Mouse (Mus musculus) hindbrain, embryonic 10.5 days (tissue): ENCODE data around the gene Myo18b. TPM values are rescaled to one million over a fixed set of nuclear protein-coding genes. Genes with fewer than 3 reads are reported as not detected.

ENCODE experiments used
- DNase-seq: peaks from one replicate; pipeline ENCODE4 v3.0.0-alpha.2; 2017; ENCODE audit warnings: low spot score
- H3K27ac ChIP-seq: fragments of 300-500 bp; sonication (generic); 2 replicates; pipeline ENCODE4 v1.5.1; 2016; ENCODE audit warnings: mild to moderate bottlenecking, moderate library complexity
- H3K27me3 ChIP-seq: fragments of 300-500 bp; sonication (generic); 2 replicates; pipeline ENCODE4 v1.6.1; 2016; ENCODE audit warnings: mild to moderate bottlenecking; ENCODE audit not compliant: poor library complexity, insufficient read depth, severe bottlenecking
- H3K36me3 ChIP-seq: fragments of 300-500 bp; sonication (generic); 2 replicates; pipeline ENCODE4 v1.6.1; 2016; ENCODE audit warnings: mild to moderate bottlenecking, moderate library complexity
- H3K4me1 ChIP-seq: fragments of 300-500 bp; sonication (generic); replicated peaks from 2 replicates; pipeline ENCODE4 v1.6.1; 2016; ENCODE audit warnings: mild to moderate bottlenecking
- H3K4me3 ChIP-seq: fragments of 300-500 bp; sonication (generic); 2 replicates; pipeline ENCODE4 v1.5.1; 2016; ENCODE audit warnings: mild to moderate bottlenecking, moderate library complexity
- H3K9me3 ChIP-seq: fragments of 300-500 bp; sonication (generic); 2 replicates; pipeline ENCODE4 v1.6.1; 2016; ENCODE audit warnings: mild to moderate bottlenecking, moderate library complexity
- WGBS: fragments of 180-500 bp; shearing (Covaris S2); methylation state at CpG from one replicate; pipeline ENCODE4 v1.1.7; 2016; 5-methylcytosine and 5-hydroxymethylcytosine counted together
- polyA plus RNA-seq: library from polyadenylated mRNA; unstranded; fragments of >200 nt; fragmentation: Nextera tagmentation; extraction: Ambion mirVana; gene quantifications from 2 replicates; pipeline ENCODE4 v1.2.1, GENCODE M21; 2016

Myo18b gene
- polyA plus RNA-seq, 1 experiment from 2014 or later: 0.65 TPM

- H3K4me1 ChIP-seq: peaks cover 45% of the 10 kb centered on the region
- peak; percentile 90 for DNase-seq
- peaks cover 16% of the 10 kb centered on the region for H3K27me3 ChIP-seq
- H3K4me3 ChIP-seq: peak overlapping the region; percentile 31
- no peaks in the 10 kb centered on the region for H3K36me3 ChIP-seq
- H3K27ac ChIP-seq: peak overlapping the region; percentile 90
- WGBS: 30% methylated on average over 20 of the region's 20 CpGs
- H3K9me3 ChIP-seq: peaks cover 17% of the 10 kb centered on the region; the same call in 1 of the 2 replicates
These were observed 252.5 kb downstream of the Myo18b start for GRCm38 (mm10) chr5:112643533-112644272.

DNA sequence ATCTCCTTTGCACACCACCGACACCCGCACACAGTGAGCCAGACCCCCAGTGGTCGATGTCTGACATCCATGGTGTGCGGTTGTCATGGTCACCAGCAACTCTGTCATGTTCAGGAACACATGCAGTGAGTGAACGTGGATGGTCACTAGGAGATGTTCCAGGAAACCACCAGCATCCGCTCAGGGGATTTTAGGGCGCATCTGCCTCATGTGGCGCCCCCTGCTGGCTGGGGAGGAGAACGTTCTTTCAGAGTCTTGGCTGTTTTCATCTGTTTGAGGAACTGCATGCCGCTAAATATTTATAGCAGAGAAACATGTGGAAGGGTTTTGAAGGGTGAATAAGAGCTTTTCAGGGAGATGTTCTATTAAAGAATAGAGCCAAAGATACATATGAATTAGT, 253.4 kb downstream of the Myo18b start:
- DNase-seq: peak; percentile 46
- Histone ChIP-seq H3K36me3 (no peaks in the 10 kb centered on the region), H3K9me3 (peaks cover 13% of the 10 kb centered on the region; the same call in 1 of the 2 replicates), H3K4me3 (no peak overlapping the region), H3K4me1 (peaks cover 45% of the 10 kb centered on the region), H3K27me3 (peaks cover 16% of the 10 kb centered on the region), H3K27ac (peak overlapping the region; percentile 53)
- WGBS: 63% methylated on average over 10 of the region's 10 CpGs

DNA sequence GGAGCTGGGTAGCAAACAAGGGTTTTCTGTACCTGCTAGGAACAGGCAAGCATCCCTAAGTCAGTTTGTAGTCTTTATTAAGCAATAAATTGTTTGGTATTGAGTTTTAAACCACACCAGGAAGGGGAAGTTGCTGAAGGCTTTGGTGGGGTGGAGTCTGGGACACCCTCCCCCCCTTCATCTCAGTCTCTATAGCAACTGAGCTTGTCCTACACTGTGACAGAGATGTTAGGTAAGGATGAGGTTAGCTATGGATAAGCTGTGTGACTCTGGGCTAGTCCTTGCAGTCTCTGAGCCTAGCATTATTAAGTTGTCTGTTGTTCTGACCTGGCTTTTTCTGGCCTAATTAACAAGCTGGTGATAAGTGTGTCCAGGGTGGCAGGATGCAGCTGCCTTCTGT, 254.4 kb downstream of the Myo18b start:
- Histone ChIP-seq H3K36me3 (no peaks in the 10 kb centered on the region), H3K4me3 (no peak overlapping the region), H3K4me1 (peaks cover 45% of the 10 kb centered on the region), H3K9me3 (0 out of 2 replicates have a peak, but pooled peaks cover 9% of the 10 kb centered on the region), H3K27me3 (peaks cover 20% of the 10 kb centered on the region), H3K27ac (no peak overlapping the region)
- DNase-seq: no peak

- Histone ChIP-seq H3K27ac (peak overlapping the region; percentile 56), H3K36me3 (no peaks in the 10 kb centered on the region), H3K4me1 (peaks cover 45% of the 10 kb centered on the region), H3K4me3 (peak overlapping the region; percentile 32), H3K27me3 (peaks cover 20% of the 10 kb centered on the region), H3K9me3 (0 out of 2 replicates have a peak, but pooled peaks cover 9% of the 10 kb centered on the region)
- DNase-seq: no peak
- 5% methylated on average over 20 of the region's 20 CpGs for WGBS
These were observed 255.0 kb downstream of the Myo18b start for GRCm38 (mm10) chr5:112641131-112641530.

- 0 out of 2 replicates have a peak, but pooled peaks cover 8% of the 10 kb centered on the region for H3K9me3 ChIP-seq
- DNase-seq: peak; percentile 72
- WGBS: 22% methylated on average over 13 of the region's 13 CpGs
- no peaks in the 10 kb centered on the region for H3K36me3 ChIP-seq
- H3K27ac ChIP-seq: peak overlapping the region; percentile 56
- peaks cover 45% of the 10 kb centered on the region for H3K4me1 ChIP-seq
- peak overlapping the region; percentile 32 for H3K4me3 ChIP-seq
- peaks cover 20% of the 10 kb centered on the region for H3K27me3 ChIP-seq
These were observed 255.5 kb downstream of the Myo18b start for GRCm38 (mm10) chr5:112640651-112641050.

Other genes with a start within 250 kb of the Myo18b start
- gene Grk3, start 119.4 kb upstream of the Myo18b start, polyA plus RNA-seq: 6.0 and 6.6 TPM in 2 replicates
- not detected in 2 replicates for gene Crybb2, start 173.8 kb upstream of the Myo18b start, polyA plus RNA-seq
- 0.25 and 0.50 TPM in 2 replicates for gene Crybb3, start 185.2 kb upstream of the Myo18b start, polyA plus RNA-seq